Mouse (Mus musculus): Measurements from ENCODE around the gene Sdf4.

Gene Sdf4

GRCm38 (mm10) chr4:156004109-156004508 lies 11.4 kb downstream of the Sdf4 start:
- no peak for DNase-seq (ENCODE audit: extremely low spot score, low spot score)

GRCm38 (mm10) chr4:156008369-156008768 lies 15.7 kb downstream of the Sdf4 start:
- DNase-seq (ENCODE audit: extremely low spot score, low spot score), result no peak

GRCm38 (mm10) chr4:156013637-156014036 lies 21.0 kb downstream of the Sdf4 start, which contains the start of gene Tnfrsf4:
Tnfrsf4 (plus strand) TSS chr4:156013843.
- no peak for DNase-seq (ENCODE audit: extremely low spot score, low spot score)

- DNase-seq (ENCODE audit: extremely low spot score, low spot score), result no peak
Observed at GRCm38 (mm10) chr4:156014436-156014835, 21.8 kb downstream of the Sdf4 start.

GRCm38 (mm10) chr4:156019771-156020170 lies 27.1 kb downstream of the Sdf4 start:
- no peak for DNase-seq (ENCODE audit: extremely low spot score, low spot score)

- no peak for DNase-seq (ENCODE audit: extremely low spot score, low spot score)
Observed at GRCm38 (mm10) chr4:156021381-156021780, 28.7 kb downstream of the Sdf4 start.

GRCm38 (mm10) chr4:156021942-156022419 lies 29.3 kb downstream of the Sdf4 start:
- no peak for DNase-seq (ENCODE audit: extremely low spot score, low spot score)

GRCm38 (mm10) chr4:156023520-156023919 lies 30.8 kb downstream of the Sdf4 start:
- DNase-seq (ENCODE audit: extremely low spot score, low spot score), result no peak

- no peak for DNase-seq (ENCODE audit: extremely low spot score, low spot score)
Observed at GRCm38 (mm10) chr4:156024184-156024583, 31.5 kb downstream of the Sdf4 start.

- no peak for DNase-seq (ENCODE audit: extremely low spot score, low spot score)
Observed at GRCm38 (mm10) chr4:156026013-156026412, 33.3 kb downstream of the Sdf4 start, which contains the start of gene Tnfrsf18. Tnfrsf18 (plus strand) TSS chr4:156026164.

GRCm38 (mm10) chr4:156028580-156028979 lies 35.9 kb downstream of the Sdf4 start:
- no peak for DNase-seq (ENCODE audit: extremely low spot score, low spot score)

- DNase-seq (ENCODE audit: extremely low spot score, low spot score), result no peak
Observed at GRCm38 (mm10) chr4:156030651-156031118, 38.0 kb downstream of the Sdf4 start.

GRCm38 (mm10) chr4:156031255-156031592 lies 38.6 kb downstream of the Sdf4 start:
- DNase-seq (ENCODE audit: extremely low spot score, low spot score), result no peak

GRCm38 (mm10) chr4:156031593-156032391 lies 39.1 kb downstream of the Sdf4 start:
- DNase-seq (ENCODE audit: extremely low spot score, low spot score), result peak; percentile 77

- no peak for DNase-seq (ENCODE audit: extremely low spot score, low spot score)
Observed at GRCm38 (mm10) chr4:156032856-156033255, 40.2 kb downstream of the Sdf4 start.

- DNase-seq (ENCODE audit: extremely low spot score, low spot score), result peak; percentile 30
Observed at GRCm38 (mm10) chr4:156033476-156034119, 40.9 kb downstream of the Sdf4 start.

- DNase-seq (ENCODE audit: extremely low spot score, low spot score), result no peak
Observed at GRCm38 (mm10) chr4:156034301-156034700, 41.6 kb downstream of the Sdf4 start.

GRCm38 (mm10) chr4:156034901-156035300 lies 42.2 kb downstream of the Sdf4 start:
- peak; percentile 34 for DNase-seq (ENCODE audit: extremely low spot score, low spot score)

GRCm38 (mm10) chr4:156044754-156045153 lies 52.1 kb downstream of the Sdf4 start:
- no peak for DNase-seq (ENCODE audit: extremely low spot score, low spot score)

GRCm38 (mm10) chr4:156049779-156050178 lies 57.1 kb downstream of the Sdf4 start:
- no peak for DNase-seq (ENCODE audit: extremely low spot score, low spot score)

- DNase-seq (ENCODE audit: extremely low spot score, low spot score), result no peak
Observed at GRCm38 (mm10) chr4:156050391-156050980, 57.8 kb downstream of the Sdf4 start.

GRCm38 (mm10) chr4:156053113-156053512 lies 60.4 kb downstream of the Sdf4 start:
- no peak for DNase-seq (ENCODE audit: extremely low spot score, low spot score)

Data from neural tube, embryonic 10.5 days (tissue).